Mouse (Mus musculus) cerebellum, adult 11-12 months (tissue): ENCODE measurements around the gene Nf1.
"Not testable (repeated sequence)": the region's sequence is repeated elsewhere in the genome, so short reads cannot be mapped to it uniquely, and the experiment has no call there.

Experiments used
- DNase-seq: peaks from one replicate; pipeline ENCODE4 v3.0.0; 2022

Nf1 gene

DNA sequence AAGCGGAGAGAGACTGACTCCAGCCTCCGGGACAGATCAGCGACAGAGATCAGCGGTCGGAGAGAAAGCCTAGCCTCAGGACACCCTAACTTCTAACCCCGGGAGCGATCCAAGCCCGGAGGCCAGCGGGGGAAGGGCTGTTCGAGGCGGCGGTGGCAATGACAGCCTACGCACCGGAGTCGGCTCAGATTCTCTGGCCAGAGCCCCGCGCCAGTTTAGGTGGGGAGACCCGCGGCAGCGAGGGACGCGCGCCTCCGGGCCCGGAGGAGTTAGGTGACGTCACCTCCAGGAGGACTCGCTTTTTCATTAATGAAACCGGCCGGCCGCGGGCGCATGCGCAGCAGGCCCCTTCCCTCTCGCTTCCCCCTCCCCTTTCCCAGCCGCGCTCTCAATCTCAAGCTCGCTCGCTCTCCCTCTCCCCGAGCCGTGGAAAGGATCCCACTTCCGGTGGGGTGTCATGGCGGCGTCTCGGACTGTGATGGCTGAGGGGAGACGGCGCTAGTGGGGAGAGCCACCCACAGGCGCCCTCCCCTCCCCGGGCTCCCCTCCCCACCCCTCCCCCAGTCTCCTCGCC is at the start of gene Nf1:
TSS of gene Nf1 (plus strand) at position 460 of the 574 bp plus-strand sequence.
- DNase-seq: peak; percentile 95

DNA sequence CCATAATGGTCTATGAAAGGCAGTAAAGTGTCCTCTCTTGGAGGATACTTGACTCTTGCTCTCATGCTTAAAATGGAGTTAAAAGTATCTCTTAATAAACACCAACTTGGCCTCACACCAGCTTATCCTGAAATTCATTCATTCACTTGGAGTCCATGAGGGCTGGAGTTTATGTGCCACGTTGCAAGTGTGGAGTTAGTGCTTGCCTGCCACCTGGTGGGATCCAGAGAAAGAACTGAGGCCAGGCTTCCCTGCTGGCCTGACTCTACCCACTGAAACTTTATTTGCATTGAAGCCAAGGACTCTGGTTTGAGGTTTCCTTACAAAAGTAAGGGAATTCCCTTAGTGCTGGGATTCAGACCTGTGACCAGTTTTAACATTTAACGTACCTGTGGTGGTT is 49.0 kb upstream of the Nf1 start:
- no peak for DNase-seq

- no peak for DNase-seq
These were observed 47.8 kb upstream of the Nf1 start for GRCm38 (mm10) chr11:79291651-79292050.

GRCm38 (mm10) chr11:79292130-79292529 is 47.4 kb upstream of the Nf1 start:
- DNase-seq: no peak

DNA sequence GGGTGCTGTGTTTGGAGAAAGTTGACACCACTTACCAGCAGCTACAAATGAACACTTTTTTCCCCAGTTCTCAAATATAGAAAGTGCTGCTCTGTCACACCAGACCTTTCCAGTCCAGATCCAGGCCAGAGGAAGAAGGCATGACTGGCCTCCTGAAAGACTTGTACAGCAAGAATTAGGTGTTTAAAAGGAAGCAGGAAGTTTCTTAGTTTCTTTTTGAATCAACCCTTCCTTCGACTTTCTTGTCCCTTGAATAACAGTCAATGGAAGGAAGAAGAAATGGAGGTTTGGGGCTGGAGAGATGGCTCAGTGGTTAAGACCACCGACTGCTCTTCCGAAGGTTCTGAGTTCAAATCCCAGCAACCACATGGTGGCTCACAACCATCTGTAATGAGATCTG is 46.5 kb upstream of the Nf1 start:
- no peak for DNase-seq

DNA sequence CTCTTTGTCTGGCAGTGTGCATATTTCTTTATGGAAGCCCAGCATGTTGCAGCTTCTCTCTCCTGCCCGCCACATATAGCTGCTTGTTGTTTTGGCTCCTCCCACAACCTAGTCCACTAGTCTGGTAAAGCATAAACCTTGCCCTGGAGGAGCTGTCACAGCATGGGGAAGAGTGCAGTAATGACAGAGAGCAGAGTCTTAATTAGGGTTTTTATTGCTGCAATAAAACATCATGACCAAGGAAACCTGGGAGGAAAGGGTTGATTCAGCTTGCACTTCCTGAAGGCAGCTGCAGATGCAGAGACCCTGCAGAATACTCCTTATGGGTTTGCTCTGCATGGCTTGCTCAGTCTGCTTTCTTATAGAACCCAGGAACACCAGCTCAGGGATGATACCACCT is 45.5 kb upstream of the Nf1 start:
- no peak for DNase-seq

- DNase-seq: no peak
These were observed 43.3 kb upstream of the Nf1 start for GRCm38 (mm10) chr11:79296167-79296566.

DNA sequence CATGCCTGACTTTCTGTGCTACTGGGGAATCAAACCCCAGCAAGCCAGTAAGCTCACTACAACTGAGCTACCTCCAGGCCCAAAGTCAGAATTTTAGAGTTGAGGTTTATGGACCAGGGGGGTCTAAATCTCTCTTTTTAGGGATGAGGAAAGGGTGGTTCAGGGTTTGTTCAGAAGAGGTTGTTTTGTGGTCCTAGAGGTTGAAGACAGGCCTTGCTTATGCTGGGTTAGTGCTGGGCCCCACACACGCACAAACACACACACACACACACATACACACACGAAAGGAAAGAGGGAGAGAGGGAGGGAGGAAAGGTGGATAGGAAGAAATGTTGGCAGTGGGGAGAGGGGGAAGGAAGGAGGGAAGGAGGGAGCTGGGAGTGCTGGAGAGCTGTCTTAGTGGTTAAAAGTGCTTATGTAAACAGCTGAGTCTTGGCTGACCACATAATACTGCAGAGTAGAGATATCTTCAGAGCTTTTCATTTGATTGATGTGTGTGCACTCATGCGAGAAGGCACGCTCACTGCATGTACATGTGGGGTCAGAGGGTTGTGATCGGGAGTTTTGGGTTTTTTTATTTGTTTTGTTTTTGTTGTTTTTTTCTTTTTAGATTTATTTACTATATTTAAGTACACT is 42.5 kb upstream of the Nf1 start, which contains the start of gene Gm9964:
TSS of gene Gm9964 (minus strand) at position 51 of the 636 bp plus-strand sequence.
- no peak for DNase-seq

GRCm38 (mm10) chr11:79299719-79300431 is 39.6 kb upstream of the Nf1 start:
- DNase-seq: no peak

DNA sequence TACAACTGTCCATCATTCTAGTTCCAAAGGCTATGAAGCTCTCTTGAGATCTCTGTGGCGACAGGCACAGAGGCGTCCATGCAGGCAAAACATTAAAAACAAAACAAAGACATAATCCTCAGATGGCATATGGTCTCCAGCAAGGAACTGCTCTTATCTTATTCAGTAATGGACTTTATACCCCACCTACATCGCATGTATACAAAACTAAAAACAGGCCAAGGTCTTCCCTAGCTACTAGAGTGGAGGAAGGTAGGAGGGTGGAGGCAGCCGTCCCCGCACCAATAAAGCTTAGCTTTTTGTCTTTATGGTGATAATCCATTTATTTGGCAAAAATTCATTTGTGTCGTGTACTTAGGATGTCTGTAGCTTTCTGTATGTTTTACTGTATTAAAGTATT is 36.4 kb upstream of the Nf1 start:
- no peak for DNase-seq

GRCm38 (mm10) chr11:79304245-79304644 is 35.2 kb upstream of the Nf1 start:
- not testable (repeated sequence) for DNase-seq

GRCm38 (mm10) chr11:79305697-79306340 is 33.7 kb upstream of the Nf1 start:
- no peak for DNase-seq

- no peak for DNase-seq
These were observed 33.0 kb upstream of the Nf1 start for GRCm38 (mm10) chr11:79306510-79306909.

DNA sequence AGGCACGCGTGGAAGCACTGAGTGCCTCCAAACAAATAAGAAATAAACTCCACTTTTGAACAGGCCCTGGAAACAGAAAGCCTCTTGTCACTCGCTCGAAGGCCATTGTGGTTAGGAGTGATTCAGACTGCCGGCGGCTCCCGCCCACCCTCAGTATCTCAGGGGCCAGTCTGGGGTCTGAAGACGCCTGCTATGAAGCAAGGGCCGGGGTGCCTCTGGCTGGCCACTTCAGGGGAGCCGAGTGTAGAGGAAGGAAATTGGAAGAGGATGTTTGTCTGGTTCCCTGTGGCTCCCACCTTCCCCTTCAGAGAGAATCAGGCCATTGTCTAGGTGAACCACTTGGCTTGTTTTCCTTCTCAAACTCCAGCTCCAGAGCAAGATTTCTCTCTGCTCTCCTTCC is 32.5 kb upstream of the Nf1 start:
- DNase-seq: no peak

DNA sequence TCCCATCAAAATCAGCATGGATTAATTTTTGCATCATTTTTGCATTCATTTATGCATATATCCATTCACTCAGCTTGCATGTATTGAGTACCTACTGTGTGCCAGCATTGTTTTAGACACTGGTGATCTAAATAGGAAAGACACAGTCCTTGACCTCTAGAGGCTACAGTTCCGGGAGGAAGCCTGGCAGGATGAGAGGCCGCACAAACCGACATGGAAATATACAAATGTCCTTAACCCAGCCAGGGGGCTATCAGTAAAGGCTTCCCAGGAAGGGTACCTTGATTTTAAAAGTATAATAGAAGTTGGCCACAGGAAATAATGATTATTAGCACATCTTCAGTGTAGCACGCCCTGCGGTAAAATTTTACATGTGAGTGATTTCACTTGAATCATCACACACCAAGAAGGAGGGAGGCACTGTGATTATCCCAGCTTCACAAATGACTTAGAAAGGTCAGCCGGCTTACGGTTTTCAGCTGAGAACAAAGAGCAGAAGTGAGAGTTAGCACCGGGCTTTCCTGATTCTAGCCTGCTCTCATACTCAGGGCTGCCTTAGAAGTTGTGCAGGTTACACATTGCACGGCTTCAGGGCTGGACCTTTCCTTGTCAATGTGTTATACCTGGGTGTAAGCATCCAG is 31.8 kb upstream of the Nf1 start:
- no peak for DNase-seq

GRCm38 (mm10) chr11:79310467-79310866 is 29.0 kb upstream of the Nf1 start:
- DNase-seq: no peak

DNA sequence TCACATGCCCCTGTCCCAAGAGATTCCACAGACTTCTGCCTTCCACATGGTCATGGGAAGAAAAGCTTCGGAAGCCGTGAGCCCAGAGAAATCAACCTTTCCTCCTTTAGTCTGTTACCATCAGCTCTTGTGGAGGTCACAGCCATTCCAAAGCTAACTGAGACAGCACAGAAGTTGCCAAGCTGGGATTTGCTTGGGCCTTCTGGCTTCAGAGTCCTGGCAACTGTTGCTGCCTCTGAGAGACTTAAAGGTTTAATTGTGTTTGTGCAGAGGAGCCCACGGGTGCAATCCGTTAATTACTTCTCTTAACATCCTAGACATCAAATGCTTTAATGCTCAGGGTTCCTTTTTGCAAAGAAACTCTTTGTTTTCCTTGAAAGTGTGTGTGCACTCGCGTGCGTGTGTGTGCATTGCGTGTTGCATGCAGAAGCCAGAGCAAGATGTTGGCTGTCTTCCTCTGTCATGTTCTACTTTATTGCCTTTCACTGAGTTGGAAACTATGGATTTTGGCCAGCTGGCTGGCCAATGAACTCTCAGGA is 22.6 kb upstream of the Nf1 start:
- DNase-seq: no peak

DNA sequence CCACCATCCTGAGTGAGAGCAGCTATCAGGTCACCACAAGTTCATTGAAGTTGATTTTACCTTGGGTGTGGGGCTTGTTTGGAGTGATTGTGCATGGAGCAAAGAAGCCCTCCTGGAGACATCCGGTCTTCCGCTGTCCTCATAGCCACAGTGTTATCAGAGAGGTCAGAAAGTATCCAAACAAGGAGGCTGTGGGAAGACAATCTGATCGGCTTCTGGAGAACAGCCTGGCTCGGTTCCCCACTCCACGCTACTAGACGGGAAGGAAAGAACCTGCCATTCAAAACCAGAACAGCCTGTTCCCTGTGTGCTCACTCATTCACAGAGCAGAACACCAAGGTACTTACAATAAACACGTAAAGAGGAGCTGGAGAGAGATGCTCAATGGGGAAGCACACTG is 19.7 kb upstream of the Nf1 start:
- DNase-seq: no peak

DNA sequence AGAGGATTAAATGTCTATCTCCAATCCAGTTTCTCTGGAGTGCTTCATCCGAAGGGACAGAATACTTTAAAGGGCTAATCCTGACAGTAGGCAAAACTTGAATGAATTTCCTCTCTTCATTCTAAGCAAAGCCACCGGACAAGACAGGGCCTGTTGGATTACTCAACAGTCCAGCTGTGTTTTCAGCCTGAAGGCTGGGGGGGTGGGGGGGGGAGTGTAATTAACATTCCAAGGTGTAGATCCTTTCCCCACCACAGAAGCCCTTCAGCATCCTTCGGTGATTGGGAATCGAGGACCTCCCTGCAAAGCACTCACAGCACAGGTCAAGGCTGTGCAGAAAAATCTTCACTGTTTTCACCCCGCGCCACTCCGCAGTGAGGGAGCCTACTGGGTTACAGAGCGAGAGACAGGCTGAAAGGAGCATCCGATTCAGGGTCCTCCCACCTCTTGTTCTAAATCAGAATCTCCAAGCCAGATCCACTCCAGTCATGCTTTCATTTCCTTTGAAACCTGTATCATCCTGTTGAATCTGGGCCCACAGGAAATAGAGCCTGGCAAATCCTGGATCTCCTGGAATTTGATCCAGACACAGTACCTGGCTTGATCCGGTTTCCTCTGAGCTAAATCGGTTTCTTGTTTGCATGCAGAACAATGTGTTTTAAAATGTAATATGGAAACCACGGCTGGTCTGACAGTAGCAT is 15.4 kb upstream of the Nf1 start:
- DNase-seq: no peak

GRCm38 (mm10) chr11:79325663-79326062 is 13.8 kb upstream of the Nf1 start:
- DNase-seq: no peak

DNA sequence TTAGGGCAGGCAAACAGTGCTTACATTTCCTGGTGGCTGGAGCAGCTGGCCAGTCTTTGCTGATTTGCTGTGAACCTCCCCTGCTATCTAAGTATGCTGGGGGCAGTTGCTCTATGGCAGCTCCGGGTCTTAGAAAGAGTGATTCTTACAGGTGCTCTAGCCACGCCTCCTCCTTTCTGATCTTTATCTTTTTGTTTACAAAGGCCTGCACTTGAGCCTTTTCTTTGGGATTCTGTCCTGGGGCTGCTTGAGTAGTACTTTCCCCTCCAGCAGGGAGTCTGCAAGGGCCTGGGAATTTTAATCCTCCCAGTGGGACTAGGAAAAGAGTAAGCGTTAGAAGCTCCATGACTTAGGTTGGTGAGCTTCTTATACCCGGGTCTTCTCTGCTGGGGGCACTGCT is 12.4 kb upstream of the Nf1 start:
- no peak for DNase-seq

GRCm38 (mm10) chr11:79328060-79328459 is 11.4 kb upstream of the Nf1 start:
- no peak for DNase-seq
